Comparison of ENCODE assay signal across 12 mouse cellular contexts in the genomic region with DNA sequence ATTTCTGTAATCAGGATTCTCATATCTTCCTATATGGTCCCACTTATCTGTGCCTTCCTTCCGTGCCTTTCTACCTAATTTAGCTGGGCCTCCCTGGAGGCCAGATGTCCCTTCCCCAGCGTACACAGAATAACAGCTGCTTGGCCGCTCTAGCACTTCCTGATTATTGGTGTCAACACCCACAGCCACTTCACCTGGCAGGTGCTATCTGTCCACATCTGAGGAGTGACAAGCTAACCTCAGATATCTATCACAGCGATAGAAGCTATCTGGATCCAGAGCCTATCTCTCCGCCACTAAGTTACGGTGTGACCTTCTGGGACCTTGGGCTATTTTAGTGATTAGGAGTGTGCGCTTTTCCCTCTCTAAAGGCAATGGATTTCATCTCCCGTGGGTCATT.
DNase-seq lines count a peak whose midpoint lies in the region; ATAC-seq and TF ChIP-seq lines count a peak whose summit lies in the region.
"Had no signal": no experiment of that assay in that cellular context is flagged by ENCODE, and none has a peak within 500 bp of the region (broad histone marks: within the 10 kb centered on the region; RNA-seq: fewer than 3 reads in every experiment).

No protein-coding gene starts in this region.

- peak overlapping the region; percentile 29; the same call in 1 of the 2 replicates for H3K4me3 ChIP-seq in kidney, adult 2 months (ENCODE audit: insufficient read depth, low read depth, low read length)
- H3K4me3 ChIP-seq in E14TG2a.4 (replicated peaks; ENCODE audit: low read length), result peak overlapping the region; percentile 45
- no peak overlapping the region for H3K4me3 ChIP-seq in embryonic fibroblast, embryonic 13.5 days (ENCODE audit: insufficient read depth, low read length)
- H3K4me3 ChIP-seq in liver, postnatal 0 days (ENCODE audit: low read depth, low read length), result peak overlapping the region; percentile 42; the same call in 1 of the 2 replicates
- H3K4me3 ChIP-seq: forebrain, embryonic 12.5 days had no signal

- peak overlapping the region; percentile 93 for H3K27ac ChIP-seq in kidney, adult 2 months (ENCODE audit: insufficient read depth, low read depth, low read length)
- peak overlapping the region; percentile 49; the same call in 1 of the 2 replicates for H3K27ac ChIP-seq in embryonic fibroblast, embryonic 13.5 days (ENCODE audit: insufficient read depth, low read length)
- peak overlapping the region; percentile 89 for H3K27ac ChIP-seq in liver, postnatal 0 days (ENCODE audit: low read depth)
- H3K27ac ChIP-seq: forebrain, embryonic 12.5 days had no signal

- no peak for TF ChIP-seq CTCF in kidney, adult 2 months (conservative IDR thresholded peaks at IDR 0.05; ENCODE audit: insufficient read depth, insufficient read length, low read depth, low read length)
- no peak for TF ChIP-seq CTCF in E14TG2a.4 (conservative IDR thresholded peaks at IDR 0.05; ENCODE audit: low read length)
- TF ChIP-seq CTCF in embryonic fibroblast, embryonic 13.5 days (IDR thresholded peaks at IDR 0.05; ENCODE audit: borderline replicate concordance, insufficient read depth, low read length), result no peak
- no peak for TF ChIP-seq CTCF in liver, postnatal 0 days (IDR thresholded peaks at IDR 0.05; ENCODE audit: low read depth)

- H3K9ac ChIP-seq in liver, postnatal 0 days (replicated peaks), result 0 out of 2 replicates have a peak overlapping the region, but pooled peaks have one; percentile 4
- H3K9ac ChIP-seq: forebrain, embryonic 12.5 days had no signal

- DNase-seq in kidney, adult 2 months, result no peak
- DNase-seq in kidney, adult 11 months, result no peak
- no peak for DNase-seq in liver, postnatal 0 days
- no peak for DNase-seq in cerebellum, postnatal 36 days
- DNase-seq in left cerebral cortex, adult 9 months (ENCODE audit: low spot score in 2 of 2), result no peak
- DNase-seq: cerebellum, adult 11 months; gastrocnemius, postnatal 36 days; right cerebral cortex, postnatal 14 days had no signal

- WGBS in kidney, adult 2 months, result 29% methylated on average over 8 of the region's 8 CpGs
- 50% methylated on average over 8 of the region's 8 CpGs for WGBS in liver, postnatal 0 days (ENCODE audit: insufficient replicate concordance)

- no peaks in the 10 kb centered on the region for H3K36me3 ChIP-seq in kidney, adult 2 months (ENCODE audit: control insufficient read depth, insufficient read depth, low read length)
- no peaks in the 10 kb centered on the region for H3K36me3 ChIP-seq in E14TG2a.4 (ENCODE audit: insufficient read depth, low read length)
- no peaks in the 10 kb centered on the region for H3K36me3 ChIP-seq in liver, postnatal 0 days (replicated peaks; ENCODE audit: insufficient read depth, low read length)
- H3K36me3 ChIP-seq: forebrain, embryonic 12.5 days; G1E had no signal

- no peaks in the 10 kb centered on the region for H3K9me3 ChIP-seq in E14TG2a.4 (ENCODE audit: low read length)
- H3K9me3 ChIP-seq in liver, postnatal 0 days (ENCODE audit: low read length), result no peaks in the 10 kb centered on the region
- H3K9me3 ChIP-seq: forebrain, embryonic 12.5 days had no signal

- TF ChIP-seq POLR2A in kidney, adult 2 months (IDR thresholded peaks at IDR 0.05; ENCODE audit: low read depth, low read length), result no peak
- TF ChIP-seq POLR2A in embryonic fibroblast, embryonic 13.5 days (IDR thresholded peaks at IDR 0.05; ENCODE audit: low read depth, low read length), result no peak

- peaks cover 32% of the 10 kb centered on the region; the same call in 1 of the 2 replicates for H3K4me1 ChIP-seq in kidney, adult 2 months (ENCODE audit: control insufficient read depth, insufficient read depth, low read length)
- peaks cover 30% of the 10 kb centered on the region for H3K4me1 ChIP-seq in E14TG2a.4 (replicated peaks; ENCODE audit: low read depth, low read length)
- H3K4me1 ChIP-seq in embryonic fibroblast, embryonic 13.5 days (ENCODE audit: control insufficient read depth, insufficient read depth, low read length), result peaks cover 11% of the 10 kb centered on the region
- H3K4me1 ChIP-seq in liver, postnatal 0 days (ENCODE audit: insufficient read depth), result peaks cover 4% of the 10 kb centered on the region; the same call in 1 of the 2 replicates
- H3K4me1 ChIP-seq: forebrain, embryonic 12.5 days had no signal

- H3K4me2 ChIP-seq in liver, postnatal 0 days (ENCODE audit: low read depth, low read length), result peak overlapping the region; percentile 55
- H3K4me2 ChIP-seq: forebrain, embryonic 12.5 days had no signal

- no peaks in the 10 kb centered on the region for H3K27me3 ChIP-seq in kidney, adult 2 months (replicated peaks; ENCODE audit: control insufficient read depth, insufficient read depth, low read length)
- H3K27me3 ChIP-seq in E14TG2a.4 (ENCODE audit: insufficient read depth, low read length), result no peaks in the 10 kb centered on the region
- no peaks in the 10 kb centered on the region for H3K27me3 ChIP-seq in liver, postnatal 0 days (ENCODE audit: insufficient read depth, low read length)
- H3K27me3 ChIP-seq: forebrain, embryonic 12.5 days had no signal

- TF ChIP-seq EP300 in liver, postnatal 0 days (IDR thresholded peaks at IDR 0.05; ENCODE audit: low read depth), result no peak

- ATAC-seq in liver, postnatal 0 days, result peak; percentile 56
